Mouse (Mus musculus): ENCODE measurements around the gene B4galnt2. TPM values are rescaled to one million over a fixed set of nuclear protein-coding genes. Genes with fewer than 3 reads are reported as not detected.
A peak's percentile ranks its signal among the peaks of the same experiment; 100 is the strongest.

The B4galnt2 gene
- polyA plus RNA-seq, 1 experiment from 2014 or later: not detected

GRCm38 (mm10) chr11:95876296-95876695, 38.4 kb downstream of the B4galnt2 start:
- Histone ChIP-seq H3K4me2 (peak overlapping the region; percentile 31), H3K9me3 (no peaks in the 10 kb centered on the region), H3K36me3 (no peaks in the 10 kb centered on the region), H3K4me3 (peak overlapping the region; percentile 10; the same call in 1 of the 2 replicates), H3K27me3 (peaks cover 9% of the 10 kb centered on the region; the same call in 1 of the 2 replicates), H3K27ac (no peak overlapping the region), H3K4me1 (replicated peaks) (no peaks in the 10 kb centered on the region), H3K9ac (0 out of 2 replicates have a peak overlapping the region, but pooled peaks have one; percentile 19)
- WGBS: 22% methylated on average over 7 of the region's 7 CpGs
- ATAC-seq (ENCODE audit: low FRiP score): no peak

DNA sequence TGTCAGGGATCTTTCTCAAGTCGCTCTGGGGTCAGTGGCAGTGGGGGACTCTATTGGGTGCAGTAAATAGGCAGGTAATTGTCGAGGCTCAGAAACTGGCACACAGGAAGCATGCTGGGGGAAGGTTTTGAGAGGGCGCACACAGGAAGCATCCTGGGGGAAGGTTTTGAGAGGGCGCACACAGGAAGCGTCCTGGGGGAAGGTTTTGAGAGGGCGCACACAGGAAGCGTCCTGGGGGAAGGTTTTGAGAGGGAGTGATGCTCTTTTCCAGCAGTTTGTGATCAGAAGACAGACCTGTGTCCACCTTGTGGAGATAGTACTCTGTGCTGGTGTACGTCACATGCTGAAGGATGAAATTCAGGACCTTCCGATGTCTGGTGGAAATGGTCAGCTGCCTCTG, 38.9 kb downstream of the B4galnt2 start:
- Histone ChIP-seq H3K9ac (0 out of 2 replicates have a peak overlapping the region, but pooled peaks have one; percentile 19), H3K27ac (no peak overlapping the region), H3K4me2 (peak overlapping the region; percentile 31), H3K36me3 (no peaks in the 10 kb centered on the region), H3K4me3 (peak overlapping the region; percentile 10; the same call in 1 of the 2 replicates), H3K27me3 (0 out of 2 replicates have a peak, but pooled peaks cover 6% of the 10 kb centered on the region), H3K9me3 (no peaks in the 10 kb centered on the region), H3K4me1 (replicated peaks) (no peaks in the 10 kb centered on the region)
- 28% methylated on average over 9 of the region's 9 CpGs for WGBS
- no peak for ATAC-seq (ENCODE audit: low FRiP score)

- H3K27me3 ChIP-seq: 0 out of 2 replicates have a peak, but pooled peaks cover under 1% of the 10 kb centered on the region
- H3K4me3 ChIP-seq: no peak overlapping the region
- no peaks in the 10 kb centered on the region for H3K9me3 ChIP-seq
- no peak overlapping the region for H3K9ac ChIP-seq
- H3K4me2 ChIP-seq: no peak overlapping the region
- 73% methylated on average over 6 of the region's 6 CpGs for WGBS
- no peak for ATAC-seq (ENCODE audit: low FRiP score)
- H3K4me1 ChIP-seq (replicated peaks): no peaks in the 10 kb centered on the region
- H3K27ac ChIP-seq: no peak overlapping the region
- H3K36me3 ChIP-seq: no peaks in the 10 kb centered on the region
Measured at GRCm38 (mm10) chr11:95869918-95870470, 44.7 kb downstream of the B4galnt2 start.

DNA sequence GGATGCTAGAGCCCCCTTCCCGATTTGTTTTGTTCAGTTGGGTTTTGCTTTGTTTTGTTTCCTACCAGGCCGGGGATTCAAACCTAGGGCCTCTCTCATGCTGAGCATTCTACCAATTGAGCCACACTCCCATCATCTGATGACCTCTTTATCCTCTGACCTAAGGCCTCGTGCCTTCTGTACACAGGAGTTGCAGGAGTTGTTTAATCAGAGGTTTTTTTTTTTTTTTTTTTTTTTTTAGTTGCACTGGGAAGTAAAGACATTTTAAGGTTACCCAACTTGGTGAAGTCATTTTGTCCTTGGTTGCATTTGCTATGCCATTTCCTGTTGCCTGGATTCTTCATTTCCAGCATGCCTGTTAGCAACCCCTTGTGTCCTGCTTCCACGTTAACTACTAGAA, 45.2 kb downstream of the B4galnt2 start:
- H3K4me2 ChIP-seq: no peak overlapping the region
- H3K27ac ChIP-seq: no peak overlapping the region
- H3K9me3 ChIP-seq: no peaks in the 10 kb centered on the region
- no peak overlapping the region for H3K9ac ChIP-seq
- WGBS: 86% methylated on average over 4 of the region's 4 CpGs
- H3K27me3 ChIP-seq: no peaks in the 10 kb centered on the region
- no peaks in the 10 kb centered on the region for H3K4me1 ChIP-seq (replicated peaks)
- H3K4me3 ChIP-seq: no peak overlapping the region
- no peaks in the 10 kb centered on the region for H3K36me3 ChIP-seq
- no peak for ATAC-seq (ENCODE audit: low FRiP score)

DNA sequence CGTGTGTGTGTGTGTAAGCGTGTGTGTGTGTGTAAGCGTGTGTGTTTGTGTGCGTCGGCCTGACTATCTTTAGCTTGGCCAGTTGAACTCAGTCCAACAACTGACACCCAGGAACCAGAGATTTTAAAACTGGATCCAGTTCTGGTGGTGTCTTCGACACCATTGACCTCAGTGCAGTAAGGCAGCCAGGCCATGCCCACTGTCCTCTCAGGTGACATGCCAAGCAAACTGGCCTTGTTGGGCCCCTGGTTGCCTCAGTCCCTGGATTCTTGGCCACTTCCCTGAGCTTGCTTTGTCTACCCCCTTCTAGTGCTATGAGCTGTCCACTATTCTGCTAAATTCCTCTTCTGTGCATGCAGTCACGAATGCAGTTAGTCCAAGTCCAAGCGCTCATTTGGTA, 53.3 kb downstream of the B4galnt2 start:
- Histone ChIP-seq H3K27me3 (no peaks in the 10 kb centered on the region), H3K27ac (no peak overlapping the region), H3K4me3 (no peak overlapping the region), H3K36me3 (no peaks in the 10 kb centered on the region), H3K9me3 (no peaks in the 10 kb centered on the region), H3K4me1 (replicated peaks) (peaks cover 17% of the 10 kb centered on the region), H3K4me2 (no peak overlapping the region), H3K9ac (no peak overlapping the region)
- WGBS: 97% methylated on average over 8 of the region's 8 CpGs
- no peak for ATAC-seq (ENCODE audit: low FRiP score)

GRCm38 (mm10) chr11:95860071-95860490, 54.6 kb downstream of the B4galnt2 start:
- Histone ChIP-seq H3K27ac (0 out of 2 replicates have a peak overlapping the region, but pooled peaks have one; percentile 89), H3K9ac (peak overlapping the region; percentile 74), H3K9me3 (no peaks in the 10 kb centered on the region), H3K36me3 (no peaks in the 10 kb centered on the region), H3K4me2 (peak overlapping the region; percentile 76), H3K27me3 (no peaks in the 10 kb centered on the region), H3K4me1 (replicated peaks) (peaks cover 17% of the 10 kb centered on the region), H3K4me3 (peak overlapping the region; percentile 73)
- no peak for ATAC-seq (ENCODE audit: low FRiP score)
- WGBS: 29% methylated on average over 3 of the region's 3 CpGs

GRCm38 (mm10) chr11:95859468-95859855, 55.2 kb downstream of the B4galnt2 start:
- Histone ChIP-seq H3K4me1 (replicated peaks) (peaks cover 17% of the 10 kb centered on the region), H3K4me2 (peak overlapping the region; percentile 76), H3K9me3 (no peaks in the 10 kb centered on the region), H3K4me3 (peak overlapping the region; percentile 73), H3K27me3 (no peaks in the 10 kb centered on the region), H3K36me3 (no peaks in the 10 kb centered on the region), H3K9ac (peak overlapping the region; percentile 74), H3K27ac (peak overlapping the region; percentile 89)
- WGBS: under 1% methylated on average over 35 of the region's 35 CpGs
- peak; percentile 72 for ATAC-seq (ENCODE audit: low FRiP score)

DNA sequence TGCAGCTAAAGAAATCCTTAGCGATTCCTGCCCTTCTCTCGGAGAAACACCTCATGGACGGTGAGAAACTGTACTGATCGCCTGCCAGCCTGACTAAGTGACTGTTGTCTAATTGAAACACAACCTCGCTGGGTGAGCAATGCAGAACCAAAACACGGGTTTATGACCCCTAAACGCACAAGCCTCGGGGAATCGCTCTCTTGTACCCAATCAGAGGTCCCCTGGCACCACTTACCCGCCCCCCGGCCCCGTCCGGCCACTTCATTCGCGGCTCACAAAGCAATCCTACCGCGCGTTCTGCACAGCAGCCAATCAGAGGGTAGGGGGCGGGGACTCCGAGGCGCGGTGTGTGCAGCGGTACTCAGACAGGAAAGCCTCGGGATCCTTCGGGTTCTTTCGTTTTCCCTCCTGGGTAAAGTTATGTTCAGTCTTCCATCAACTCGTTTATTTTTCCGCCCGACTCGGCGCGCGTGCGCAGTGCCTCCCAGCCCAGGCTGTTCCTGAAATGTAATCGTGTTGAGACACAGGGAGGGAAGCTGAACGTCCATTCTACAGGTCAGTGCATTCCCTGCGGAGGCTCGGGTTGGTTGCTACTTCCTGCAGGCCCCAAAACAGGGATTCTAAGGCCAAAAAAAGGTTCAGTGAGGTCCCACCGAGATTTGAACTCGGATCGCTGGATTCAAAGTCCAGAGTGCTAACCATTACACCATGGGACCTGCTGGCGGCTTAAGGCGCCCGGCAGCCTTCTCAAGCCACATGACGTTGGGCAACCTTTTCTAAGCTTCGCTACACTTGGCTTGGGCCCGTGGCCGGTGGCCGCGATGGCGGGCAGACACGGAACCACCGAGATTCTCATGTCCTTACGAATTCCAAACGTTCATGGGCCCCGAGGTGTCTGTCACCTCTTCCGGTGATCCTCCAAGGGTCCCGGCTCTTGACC, 55.9 kb downstream of the B4galnt2 start:
- H3K9ac ChIP-seq: peak overlapping the region; percentile 74
- ATAC-seq (ENCODE audit: low FRiP score): peak; percentile 99
- WGBS: under 1% methylated on average over 58 of the region's 58 CpGs

GRCm38 (mm10) chr11:95857716-95858527, 56.8 kb downstream of the B4galnt2 start:
- Histone ChIP-seq H3K36me3 (no peaks in the 10 kb centered on the region), H3K4me3 (peak overlapping the region; percentile 73), H3K27me3 (no peaks in the 10 kb centered on the region; the same call in 1 of the 2 replicates), H3K9me3 (no peaks in the 10 kb centered on the region), H3K9ac (peak overlapping the region; percentile 74), H3K4me1 (replicated peaks) (peaks cover 17% of the 10 kb centered on the region), H3K27ac (peak overlapping the region; percentile 89), H3K4me2 (peak overlapping the region; percentile 76)
- 15% methylated on average over 21 of the region's 21 CpGs for WGBS
- no peak for ATAC-seq (ENCODE audit: low FRiP score)

More for the DNA sequence above, 55.9 kb downstream of the B4galnt2 start:
- H3K4me2 ChIP-seq: peak overlapping the region; percentile 76
- peaks cover 17% of the 10 kb centered on the region for H3K4me1 ChIP-seq (replicated peaks)
- H3K4me3 ChIP-seq: peak overlapping the region; percentile 73
- H3K27ac ChIP-seq: peak overlapping the region; percentile 89
- H3K27me3 ChIP-seq: no peaks in the 10 kb centered on the region
- no peaks in the 10 kb centered on the region for H3K9me3 ChIP-seq
- no peaks in the 10 kb centered on the region for H3K36me3 ChIP-seq

DNA sequence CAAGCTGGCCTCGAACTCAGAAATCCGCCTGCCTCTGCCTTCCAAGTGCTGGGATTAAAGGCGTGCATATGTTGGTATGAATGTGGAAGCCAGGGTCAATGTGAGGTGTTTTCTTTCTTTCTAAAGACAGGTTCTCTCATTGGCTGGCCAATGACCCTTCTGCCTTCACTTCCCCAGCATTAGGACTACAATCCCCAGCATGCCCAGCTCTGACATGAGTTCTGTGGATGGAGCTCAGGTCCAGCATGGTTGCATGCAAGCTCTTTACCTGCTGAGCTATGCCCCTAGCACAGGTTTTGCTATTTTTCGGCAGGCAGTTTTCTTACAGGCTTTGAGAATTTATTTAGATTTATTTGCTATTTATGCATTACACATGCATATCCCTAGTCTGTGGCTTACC, 57.4 kb downstream of the B4galnt2 start:
- no peak for ATAC-seq (ENCODE audit: low FRiP score)
- H3K4me2 ChIP-seq: peak overlapping the region; percentile 76
- no peaks in the 10 kb centered on the region for H3K9me3 ChIP-seq
- no peak overlapping the region for H3K9ac ChIP-seq
- H3K27ac ChIP-seq: peak overlapping the region; percentile 89; the same call in 1 of the 2 replicates
- H3K4me3 ChIP-seq: peak overlapping the region; percentile 73; the same call in 1 of the 2 replicates
- H3K27me3 ChIP-seq: no peaks in the 10 kb centered on the region; the same call in 1 of the 2 replicates
- 77% methylated on average over 4 of the region's 4 CpGs for WGBS
- peaks cover 17% of the 10 kb centered on the region for H3K4me1 ChIP-seq (replicated peaks)
- no peaks in the 10 kb centered on the region for H3K36me3 ChIP-seq

GRCm38 (mm10) chr11:95853684-95854083, 61.0 kb downstream of the B4galnt2 start:
- H3K4me3 ChIP-seq: no peak overlapping the region
- H3K4me1 ChIP-seq (replicated peaks): peaks cover 10% of the 10 kb centered on the region
- no peak for ATAC-seq (ENCODE audit: low FRiP score)
- no peaks in the 10 kb centered on the region; the same call in 1 of the 2 replicates for H3K27me3 ChIP-seq
- H3K9me3 ChIP-seq: no peaks in the 10 kb centered on the region
- H3K27ac ChIP-seq: no peak overlapping the region
- 62% methylated on average over 5 of the region's 5 CpGs for WGBS
- no peaks in the 10 kb centered on the region for H3K36me3 ChIP-seq
- H3K4me2 ChIP-seq: no peak overlapping the region
- no peak overlapping the region for H3K9ac ChIP-seq

Measured in hindbrain, embryonic 13.5 days (tissue).